Mouse (Mus musculus): Measurements from ENCODE around the gene Scd4. TPM values are rescaled to one million over a fixed set of nuclear protein-coding genes. Genes with fewer than 3 reads are reported as not detected.

Gene Scd4
- polyA plus RNA-seq (2015; fragmentation: Nextera tagmentation; extraction: Ambion mirVana): 0.08 and 0.16 TPM in 2 replicates

GRCm38 (mm10) chr19:44332833-44333623, at the start of gene Scd4:
Gene Scd4, plus strand, starts transcription at chr19:44333092.

GRCm38 (mm10) chr19:44292941-44293768, 39.7 kb upstream of the Scd4 start, which contains the start of gene Scd2:
Gene Scd2, plus strand, starts transcription at chr19:44293674.

Small RNA genes within 50 kb of the gene (microRNA-seq; reads per million reads assigned to microRNA genes)
- gene Mir5114 (ENCODE audit: borderline replicate concordance, insufficient number of aligned reads): 5.6 reads per million, percentile 8 among the genes with 10 or more reads in this experiment

Other genes starting within 250 kb of the Scd4 start
- 22.2 and 39.3 TPM in 2 replicates for gene Chuk, start 225.6 kb upstream of the Scd4 start, polyA plus RNA-seq (2015; fragmentation: Nextera tagmentation; extraction: Ambion mirVana)
- gene Cwf19l1, start 197.2 kb upstream of the Scd4 start, polyA plus RNA-seq (2015; fragmentation: Nextera tagmentation; extraction: Ambion mirVana): 17.1 and 28.5 TPM in 2 replicates
- 126 and 150 TPM in 2 replicates for gene Bloc1s2, start 186.6 kb upstream of the Scd4 start, polyA plus RNA-seq (2015; fragmentation: Nextera tagmentation; extraction: Ambion mirVana)
- gene Pkd2l1, start 140.7 kb upstream of the Scd4 start, polyA plus RNA-seq (2015; fragmentation: Nextera tagmentation; extraction: Ambion mirVana): not detected in 2 replicates
- 0.70 and 0.88 TPM in 2 replicates for gene Scd3, start 129.8 kb upstream of the Scd4 start, polyA plus RNA-seq (2015; fragmentation: Nextera tagmentation; extraction: Ambion mirVana)
- gene Scd2, start 39.4 kb upstream of the Scd4 start, polyA plus RNA-seq (2015; fragmentation: Nextera tagmentation; extraction: Ambion mirVana): 90.4 and 123 TPM in 2 replicates
- gene Scd1, start 74.8 kb downstream of the Scd4 start, polyA plus RNA-seq (2015; fragmentation: Nextera tagmentation; extraction: Ambion mirVana): 5.1 and 7.4 TPM in 2 replicates
- not detected in 2 replicates for gene Wnt8b, start 160.4 kb downstream of the Scd4 start, polyA plus RNA-seq (2015; fragmentation: Nextera tagmentation; extraction: Ambion mirVana)
- 0.90 and 2.2 TPM in 2 replicates for gene Sec31b, start 212.8 kb downstream of the Scd4 start, polyA plus RNA-seq (2015; fragmentation: Nextera tagmentation; extraction: Ambion mirVana)
- gene Gm20538, start 219.7 kb downstream of the Scd4 start, polyA plus RNA-seq (2015; fragmentation: Nextera tagmentation; extraction: Ambion mirVana): not detected in 2 replicates
- gene Ndufb8, start 222.3 kb downstream of the Scd4 start, polyA plus RNA-seq (2015; fragmentation: Nextera tagmentation; extraction: Ambion mirVana): 583 and 768 TPM in 2 replicates
- 10.3 and 15.4 TPM in 2 replicates for gene Hif1an, start 229.8 kb downstream of the Scd4 start, polyA plus RNA-seq (2015; fragmentation: Nextera tagmentation; extraction: Ambion mirVana)

All from adrenal gland, postnatal 0 days (tissue).